Mouse (Mus musculus) c-Kit-positive CD71-positive TER-119-negative erythroid progenitor cells, embryonic 14.5 days (primary cell): Measurements from ENCODE around the gene Gucd1.
A peak's percentile ranks its signal among the peaks of the same experiment; 100 is the strongest.
"Not testable (repeated sequence)": the region's sequence is repeated elsewhere in the genome, so short reads cannot be mapped to it uniquely, and the experiment has no call there.

Source experiments
- DNase-seq: peaks from one replicate; pipeline ENCODE4 v3.0.0-alpha.2; 2013; ENCODE audit warnings: low read depth

Gene Gucd1

GRCm38 (mm10) chr10:75465781-75466550, 51.8 kb downstream of the Gucd1 start:
- DNase-seq: no peak

DNA sequence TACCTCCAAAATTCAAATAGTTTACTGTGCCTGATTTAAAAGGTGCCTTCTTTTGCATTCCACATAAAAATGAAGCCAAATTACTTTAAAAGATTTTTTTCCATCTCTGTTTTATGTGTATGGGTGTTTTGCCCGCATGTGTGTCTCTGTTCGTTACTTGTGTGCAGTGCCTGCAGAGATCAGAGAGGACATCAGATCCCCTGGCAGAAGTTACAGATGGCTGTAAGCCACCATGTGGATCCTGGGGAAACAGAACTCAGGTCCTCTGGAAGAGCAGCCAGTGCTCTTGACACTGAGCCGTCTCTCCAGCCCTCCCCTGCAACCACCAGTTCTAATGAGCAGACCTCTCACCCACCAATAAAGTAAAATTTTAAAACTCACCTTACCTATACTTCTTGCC, 55.0 kb downstream of the Gucd1 start:
- no peak for DNase-seq

DNA sequence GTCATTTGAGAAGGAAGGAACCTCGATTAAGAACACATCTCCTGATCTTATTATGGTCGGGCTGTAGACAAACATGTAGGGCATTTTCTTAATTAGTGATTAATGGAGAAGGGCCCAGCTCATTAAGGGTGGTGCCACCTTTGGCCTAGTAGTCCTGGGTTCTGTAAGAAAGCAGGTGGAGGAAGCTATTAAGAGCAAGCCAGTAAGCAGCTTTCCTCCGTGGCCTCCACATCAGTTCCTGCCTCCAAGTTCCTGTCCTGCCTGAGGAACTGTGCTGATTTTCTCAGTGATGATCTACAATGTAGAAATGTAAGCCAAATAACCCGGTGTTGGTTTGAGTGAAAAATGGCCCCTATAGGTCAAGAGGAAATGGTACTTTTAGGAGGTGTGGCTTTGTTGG, 59.4 kb downstream of the Gucd1 start:
- no peak for DNase-seq

DNA sequence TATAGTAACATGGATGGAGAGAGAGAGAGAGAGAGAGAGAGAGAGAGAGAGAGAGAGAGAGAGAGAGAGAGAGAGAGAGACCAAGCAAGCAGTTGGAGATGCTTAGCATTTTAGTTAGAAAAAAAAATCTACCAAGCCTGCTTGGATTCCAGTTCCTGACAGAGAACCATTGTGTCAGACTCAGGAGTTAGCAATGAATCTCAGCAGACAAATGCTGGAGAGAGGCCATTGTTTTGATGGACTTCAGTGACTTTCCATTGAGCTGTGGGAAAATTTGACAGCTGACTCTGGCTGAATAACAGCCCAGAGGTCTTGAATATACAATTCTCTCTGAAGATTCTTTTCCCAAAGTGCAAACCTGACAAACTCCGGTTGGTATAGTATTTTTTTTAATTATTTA, 59.9 kb downstream of the Gucd1 start:
- DNase-seq: no peak

GRCm38 (mm10) chr10:75456061-75456831, 61.5 kb downstream of the Gucd1 start:
- not testable (repeated sequence) for DNase-seq

GRCm38 (mm10) chr10:75451036-75451786, 66.6 kb downstream of the Gucd1 start:
- DNase-seq: no peak

- DNase-seq: no peak
Measured at GRCm38 (mm10) chr10:75450331-75450730, 67.4 kb downstream of the Gucd1 start.

DNA sequence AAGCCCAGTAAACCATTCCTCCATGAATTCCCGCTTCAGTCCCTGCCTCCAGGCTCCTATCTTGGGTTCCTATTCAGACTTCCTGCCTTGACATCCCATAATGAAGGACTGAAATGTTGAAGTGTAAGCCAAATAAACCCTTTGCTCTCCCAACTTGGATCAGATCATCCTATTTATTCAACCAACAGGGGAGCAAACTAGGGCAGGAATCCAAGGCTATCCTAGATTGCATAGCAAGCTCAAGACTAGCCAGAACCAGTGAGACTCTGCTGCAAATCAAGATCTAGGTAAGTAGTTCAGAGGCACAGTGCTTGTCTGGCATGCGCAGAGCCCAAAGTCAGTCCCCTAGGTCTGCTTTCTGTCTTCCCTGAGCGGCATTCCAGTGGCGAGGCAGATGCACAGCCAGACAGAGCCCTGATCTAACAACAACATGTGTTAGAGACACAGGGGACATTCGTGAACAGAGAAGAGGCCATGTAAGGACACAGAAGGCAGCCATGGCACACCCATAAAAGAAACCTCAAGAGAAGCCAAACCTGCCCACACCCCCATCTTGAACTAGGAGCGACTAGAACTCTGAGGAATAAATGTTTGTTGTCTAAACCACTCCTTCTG, 68.9 kb downstream of the Gucd1 start:
- no peak for DNase-seq

GRCm38 (mm10) chr10:75447489-75447888, 70.3 kb downstream of the Gucd1 start:
- DNase-seq: no peak

- no peak for DNase-seq
Measured at GRCm38 (mm10) chr10:75446501-75447083, 71.2 kb downstream of the Gucd1 start.

DNA sequence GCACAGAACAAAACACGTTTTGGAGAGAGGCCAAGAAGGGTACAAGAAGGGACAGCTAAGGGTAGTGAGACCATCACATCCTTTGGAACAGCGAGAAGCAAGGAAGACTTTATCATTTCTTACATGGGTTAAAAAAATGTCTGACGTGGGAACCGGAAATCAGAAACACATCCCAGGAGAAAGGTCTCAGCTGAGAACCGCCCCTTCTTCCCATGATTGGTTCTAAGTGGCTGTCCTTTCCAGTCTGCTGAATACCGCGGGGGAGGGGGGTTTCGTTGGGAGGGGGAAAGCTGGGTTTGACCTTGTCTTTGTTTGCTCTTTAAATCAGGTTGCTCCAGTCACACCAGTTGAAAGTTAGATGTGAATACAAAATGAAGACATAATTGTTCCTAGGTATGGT, 72.7 kb downstream of the Gucd1 start:
- no peak for DNase-seq

GRCm38 (mm10) chr10:75444111-75444826, 73.5 kb downstream of the Gucd1 start:
- DNase-seq: no peak

DNA sequence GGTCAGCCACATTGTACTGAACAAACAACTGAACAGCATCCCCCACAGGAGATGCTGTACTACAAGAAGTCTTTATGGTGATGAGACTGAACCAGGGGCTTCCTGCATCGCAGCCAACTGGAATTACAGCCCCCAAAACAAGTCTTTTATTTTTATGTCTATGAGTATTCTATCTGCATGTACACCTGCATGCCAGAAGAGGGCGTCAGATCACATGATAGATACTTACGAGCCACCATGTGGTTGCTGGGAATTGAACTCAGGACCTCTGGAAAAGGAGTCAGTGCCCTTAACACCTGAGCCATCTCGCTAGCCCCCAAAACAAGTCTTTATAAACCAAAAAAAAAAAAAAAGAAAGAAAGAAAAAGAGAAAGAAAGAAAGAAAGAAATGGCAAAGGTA, 74.8 kb downstream of the Gucd1 start:
- DNase-seq: no peak

DNA sequence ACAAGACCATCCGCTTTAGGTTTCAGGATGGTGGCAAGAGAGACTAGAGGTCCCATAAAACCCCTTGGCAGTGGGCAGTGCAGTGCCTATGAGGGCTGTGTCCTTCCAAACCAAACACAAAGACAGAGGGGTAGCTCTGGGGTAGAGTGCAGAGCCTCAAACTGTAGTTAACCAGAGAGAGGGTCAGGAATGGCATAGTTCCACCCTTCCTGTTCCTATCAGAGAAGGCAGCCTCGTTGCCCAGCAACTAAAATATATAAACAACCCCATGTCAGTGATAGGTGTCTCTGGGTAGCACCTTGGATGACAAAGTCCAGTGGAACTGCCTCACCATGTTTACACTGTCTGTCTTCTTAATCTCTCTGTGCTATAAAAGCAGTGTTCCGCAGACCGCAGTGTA, 76.0 kb downstream of the Gucd1 start:
- DNase-seq: no peak

- no peak for DNase-seq
Measured at GRCm38 (mm10) chr10:75440756-75441155, 77.0 kb downstream of the Gucd1 start.

- DNase-seq: peak; percentile 24
Measured at GRCm38 (mm10) chr10:75439211-75439811, 78.5 kb downstream of the Gucd1 start.

- no peak for DNase-seq
Measured at GRCm38 (mm10) chr10:75438132-75438810, 79.5 kb downstream of the Gucd1 start.

DNA sequence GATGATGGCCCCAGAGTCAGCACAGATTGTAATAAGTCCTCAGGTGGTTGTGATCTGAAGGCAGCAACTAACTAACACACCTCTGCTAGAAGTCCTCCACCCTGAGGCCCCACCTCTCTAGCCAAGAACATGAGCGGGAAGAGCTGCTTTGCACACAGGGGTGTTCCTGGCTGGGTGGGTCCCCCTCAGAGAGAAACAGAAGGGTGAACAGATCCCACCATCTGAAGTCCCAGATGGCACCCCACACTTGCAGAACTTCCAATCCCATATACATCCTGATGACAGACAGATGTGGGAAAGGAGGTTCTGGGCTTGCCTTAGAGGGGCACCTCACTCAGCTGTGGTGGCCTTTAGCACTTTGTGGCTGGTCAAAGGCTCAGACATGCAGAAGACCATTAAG, 80.5 kb downstream of the Gucd1 start:
- DNase-seq: no peak

DNA sequence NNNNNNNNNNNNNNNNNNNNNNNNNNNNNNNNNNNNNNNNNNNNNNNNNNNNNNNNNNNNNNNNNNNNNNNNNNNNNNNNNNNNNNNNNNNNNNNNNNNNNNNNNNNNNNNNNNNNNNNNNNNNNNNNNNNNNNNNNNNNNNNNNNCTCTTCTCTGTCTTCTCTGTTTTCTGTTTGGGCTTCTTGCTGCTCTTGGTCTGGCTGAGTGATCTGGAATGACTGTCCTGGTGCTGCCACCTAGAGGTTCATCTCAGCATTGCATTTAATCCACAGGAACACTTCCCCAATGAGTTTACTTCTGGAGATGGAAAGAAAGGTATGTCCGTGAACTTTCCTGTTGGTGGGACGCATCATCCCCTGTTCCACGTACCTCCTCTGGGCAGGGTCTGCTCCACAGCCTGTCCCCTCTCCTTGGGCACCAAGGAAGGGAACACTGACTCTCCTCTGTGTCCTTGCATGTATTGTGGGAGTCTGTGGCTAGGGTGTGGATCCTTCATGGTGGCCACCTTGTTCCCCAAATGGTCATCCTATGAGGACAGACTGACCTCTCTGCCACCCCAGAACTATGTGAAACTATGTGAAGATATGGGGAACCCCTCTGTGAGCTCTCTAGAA, 81.1 kb downstream of the Gucd1 start:
- DNase-seq: peak; percentile 62

- DNase-seq: no peak
Measured at GRCm38 (mm10) chr10:75430633-75431032, 87.1 kb downstream of the Gucd1 start.
